Mouse (Mus musculus): ENCODE measurements around the gene Blm.

Gene Blm

DNA sequence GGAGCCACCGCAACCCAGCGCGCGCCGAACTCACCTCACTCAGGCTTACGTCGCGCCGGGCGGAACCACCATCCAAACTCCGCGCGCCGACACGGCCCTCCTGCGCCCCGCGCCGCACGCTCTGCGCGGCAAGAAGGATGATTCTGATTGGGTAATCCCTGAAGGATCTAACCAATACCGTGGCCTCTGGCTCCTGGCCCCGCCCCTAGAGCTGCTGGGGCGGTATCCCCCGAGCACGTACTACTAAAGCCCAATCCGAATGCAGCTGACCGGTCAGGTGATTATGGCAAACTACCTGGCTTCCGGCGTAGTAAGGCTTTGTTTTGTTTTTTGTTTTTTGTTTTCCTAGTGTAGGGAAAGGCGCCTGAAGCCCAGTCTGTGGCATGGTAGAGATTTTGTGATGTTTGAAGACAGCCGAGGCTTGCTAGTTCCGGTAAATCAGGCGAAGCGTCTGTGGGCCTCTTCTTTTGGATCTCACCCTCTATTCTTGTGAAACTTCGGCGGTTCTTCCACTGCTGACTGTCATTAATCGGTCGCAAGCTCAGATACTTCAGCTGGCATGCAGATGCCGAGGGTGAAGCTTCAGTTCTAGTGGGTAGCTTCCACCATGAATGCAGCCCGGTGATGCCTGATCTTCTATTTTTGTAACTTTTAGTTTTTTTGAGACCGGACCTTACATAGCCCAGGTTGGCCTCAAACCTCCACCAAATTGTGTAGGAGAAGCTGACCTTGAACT lies at the start of gene Blm:
Blm (minus strand) TSS at position 111 of the 736 bp plus-strand sequence.
- CTCF ChIA-PET, result interaction anchor here (1.2 kb wide), 1 partner anchor 8 kb away, joined by 6 read pairs; no protein-coding TSS in a partner anchor

DNA sequence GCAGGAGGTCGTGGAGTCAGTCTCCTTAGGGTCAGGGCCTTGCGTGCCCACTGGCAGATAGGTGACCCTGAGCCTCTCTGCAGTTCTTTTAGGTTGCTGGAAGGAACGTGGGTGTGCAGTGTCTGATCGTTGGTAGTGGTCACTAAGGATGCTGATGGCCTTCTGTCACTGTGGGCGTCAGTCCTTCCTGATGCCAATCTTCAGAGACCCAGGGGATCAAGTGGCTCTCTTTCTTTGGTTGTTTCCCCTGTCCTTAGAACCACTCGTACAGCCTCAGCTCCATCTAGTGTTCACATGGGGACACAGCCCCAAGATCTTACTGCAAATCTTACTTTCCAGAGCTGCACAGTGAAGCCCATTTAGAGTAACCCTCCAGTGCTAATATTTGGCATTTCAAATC lies 49.1 kb upstream of the Blm start:
- CTCF ChIA-PET, result no interaction called here

DNA sequence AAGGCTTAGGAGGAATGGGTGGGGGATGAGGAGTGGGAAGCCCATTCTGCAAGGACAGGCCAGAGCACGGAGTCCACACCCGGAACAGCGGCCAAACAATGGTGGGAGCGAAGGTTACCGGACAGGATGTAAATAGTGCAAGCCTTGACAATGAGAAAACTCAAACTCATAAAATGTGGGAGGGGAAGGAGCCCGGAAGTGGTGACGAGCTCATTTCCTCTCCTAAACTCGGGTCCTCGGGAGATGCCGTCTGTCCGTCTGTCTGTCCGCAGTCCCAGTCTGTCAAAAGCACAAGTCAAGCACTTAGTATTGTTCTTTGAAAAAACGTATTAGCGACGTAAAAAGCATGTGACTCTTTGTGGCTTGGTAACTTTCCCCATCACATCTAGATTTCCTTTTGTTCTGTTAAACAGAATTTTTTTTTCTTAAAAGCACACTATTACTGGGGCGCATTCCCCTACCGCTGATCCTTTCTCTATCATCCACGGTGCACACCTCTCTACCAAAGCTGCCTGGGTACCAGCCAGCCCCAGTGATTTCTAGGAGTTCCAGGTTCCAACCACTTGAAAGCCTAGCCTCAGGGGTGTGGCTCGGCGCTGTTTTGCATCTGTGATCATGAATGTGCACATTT lies 48.0 kb upstream of the Blm start:
- CTCF ChIA-PET, result interaction anchor here (0.6 kb wide), 1 partner anchor 134 kb away, joined by 22 read pairs; no protein-coding TSS in a partner anchor

DNA sequence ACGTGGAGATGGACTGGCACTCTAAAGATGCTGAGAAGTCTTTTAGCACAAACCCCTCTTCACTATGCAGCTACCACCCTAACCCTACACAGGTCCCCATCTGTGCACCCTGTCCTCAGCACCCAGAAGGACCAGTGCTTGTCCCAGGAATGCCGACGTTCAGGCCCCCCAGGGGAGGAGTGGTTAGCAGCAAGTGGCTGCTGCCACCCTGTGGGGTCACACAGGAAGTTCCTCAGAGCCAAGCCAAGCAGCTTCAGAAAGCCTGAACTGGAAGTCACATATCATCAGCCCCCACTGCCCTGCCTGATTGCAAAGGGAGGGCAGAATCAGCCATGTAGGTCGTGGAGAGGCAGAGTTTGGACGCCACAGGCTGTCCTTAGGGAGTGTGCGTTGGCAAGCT lies 45.4 kb upstream of the Blm start:
- CTCF ChIA-PET, result no interaction called here

DNA sequence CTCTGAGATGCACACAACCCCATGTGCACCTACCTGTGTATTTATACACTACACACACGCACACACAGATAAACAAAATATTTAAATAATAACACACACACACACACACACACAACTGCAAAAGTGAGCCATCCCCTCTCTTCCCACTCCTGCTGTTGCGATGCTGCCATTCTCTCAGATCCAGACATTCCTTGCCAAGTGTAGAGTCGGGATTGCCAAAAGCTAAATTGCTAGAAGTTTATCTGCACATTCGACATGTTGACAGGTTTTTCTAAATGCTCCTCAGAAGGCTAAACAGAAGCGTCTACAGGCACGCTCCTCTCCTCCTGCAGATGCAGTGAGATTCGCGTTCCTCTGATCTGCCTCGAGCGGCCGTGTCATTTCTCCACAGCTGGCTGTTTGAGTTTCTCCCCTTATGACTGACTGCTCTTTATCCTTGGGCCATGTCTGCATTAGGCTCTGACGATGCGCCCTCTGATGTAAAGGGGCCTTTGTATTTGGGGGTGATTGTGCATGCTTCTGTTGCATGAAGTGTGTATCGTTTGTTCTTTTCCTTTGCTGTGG lies 42.6 kb upstream of the Blm start:
- CTCF ChIA-PET, result no interaction called here

DNA sequence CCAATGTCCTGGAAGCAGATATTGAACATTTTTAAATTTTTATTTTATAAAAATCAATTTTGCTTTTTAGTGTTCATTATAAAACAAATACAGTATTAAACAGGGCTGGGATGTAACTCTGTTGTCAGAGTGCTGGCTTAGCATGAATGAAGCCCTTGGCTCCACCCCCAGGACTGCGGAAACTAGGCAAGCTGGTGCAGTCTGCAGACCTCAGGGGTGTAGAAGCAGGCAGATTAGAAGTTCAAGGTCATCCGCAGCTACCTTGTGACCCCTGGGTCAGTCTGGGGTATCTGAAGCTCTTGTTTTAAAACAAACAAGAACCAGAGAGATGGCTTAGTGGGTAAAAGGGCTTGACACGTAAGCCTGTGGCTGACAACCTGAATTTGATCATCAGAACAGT lies 41.7 kb upstream of the Blm start:
- CTCF ChIA-PET, result no interaction called here

DNA sequence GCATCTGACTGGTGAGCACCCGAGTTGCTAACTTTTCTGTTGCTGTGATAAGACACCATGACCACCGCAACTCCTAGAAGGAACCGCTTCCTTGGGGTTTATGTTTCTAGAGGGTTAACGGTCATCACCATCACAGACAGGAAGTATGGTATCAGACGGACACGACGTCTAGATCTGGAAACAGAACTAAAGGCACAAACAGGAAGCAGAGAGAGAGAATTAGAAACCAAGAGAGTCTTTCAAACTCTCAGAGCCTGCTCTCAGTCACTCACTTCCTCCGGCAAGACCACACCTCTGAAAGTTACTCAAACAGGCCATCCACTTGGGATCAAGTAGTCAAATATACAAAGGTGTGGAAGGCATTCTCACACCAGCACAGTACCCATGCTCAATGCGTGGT lies 40.8 kb upstream of the Blm start:
- CTCF ChIA-PET, result no interaction called here

DNA sequence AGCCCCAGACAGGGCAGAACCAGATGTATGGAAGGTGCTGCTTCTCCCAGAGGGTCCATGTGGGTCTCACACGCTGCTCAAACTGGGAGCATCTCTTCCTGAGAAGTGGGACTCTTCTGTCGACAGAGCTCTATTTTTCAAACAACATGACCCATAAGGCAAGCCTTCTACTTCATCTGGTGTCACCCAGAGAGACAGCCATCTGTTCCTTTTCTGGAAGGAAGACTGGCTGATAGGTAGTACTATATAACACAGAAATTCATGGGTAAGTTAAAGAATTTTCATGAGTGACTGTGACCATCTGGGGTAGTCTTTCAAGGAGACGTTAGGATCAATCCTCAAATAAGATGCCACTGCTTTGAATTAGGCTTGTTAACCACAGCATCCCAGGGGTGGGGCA lies 38.2 kb upstream of the Blm start:
- CTCF ChIA-PET, result no interaction called here

DNA sequence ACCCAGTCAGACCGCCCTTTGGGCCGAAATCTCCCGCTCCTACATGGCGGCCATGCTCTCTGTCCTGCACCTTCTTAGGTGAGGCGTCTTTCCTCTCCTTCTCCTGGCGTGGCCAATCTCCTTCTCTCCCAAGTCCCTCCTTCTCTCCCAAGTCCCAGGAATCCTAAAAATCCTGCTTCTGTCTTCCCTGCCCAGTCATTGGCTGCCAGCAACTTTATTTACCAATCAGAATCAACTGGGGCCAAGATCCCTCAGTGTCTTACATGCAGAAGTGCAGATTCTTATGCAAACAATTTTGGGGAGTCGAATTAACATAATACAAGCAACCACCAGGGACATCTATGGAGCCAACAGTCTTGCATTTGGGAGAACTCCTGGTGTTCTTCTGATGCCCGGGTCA lies 33.1 kb upstream of the Blm start:
- CTCF ChIA-PET, result no interaction called here

DNA sequence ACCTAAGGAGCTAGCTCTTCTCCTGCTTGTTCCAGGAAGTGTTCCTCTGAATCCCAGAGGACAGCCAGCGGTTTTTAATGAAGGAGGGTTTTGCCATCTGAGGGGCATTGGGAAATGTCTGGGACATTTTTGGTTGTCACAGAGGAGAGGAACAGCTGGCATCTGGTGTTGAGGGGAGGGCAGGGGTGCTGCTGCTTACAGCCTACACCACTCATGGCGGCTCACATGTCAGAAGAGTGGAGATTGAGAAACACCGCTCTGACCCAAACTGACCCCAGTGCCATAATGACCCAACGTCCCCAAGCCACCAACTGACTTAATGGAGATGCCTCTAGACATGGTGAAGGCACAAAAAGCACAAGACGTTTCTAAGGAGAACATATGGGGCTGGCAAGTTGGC lies 27.0 kb upstream of the Blm start:
- CTCF ChIA-PET, result no interaction called here

DNA sequence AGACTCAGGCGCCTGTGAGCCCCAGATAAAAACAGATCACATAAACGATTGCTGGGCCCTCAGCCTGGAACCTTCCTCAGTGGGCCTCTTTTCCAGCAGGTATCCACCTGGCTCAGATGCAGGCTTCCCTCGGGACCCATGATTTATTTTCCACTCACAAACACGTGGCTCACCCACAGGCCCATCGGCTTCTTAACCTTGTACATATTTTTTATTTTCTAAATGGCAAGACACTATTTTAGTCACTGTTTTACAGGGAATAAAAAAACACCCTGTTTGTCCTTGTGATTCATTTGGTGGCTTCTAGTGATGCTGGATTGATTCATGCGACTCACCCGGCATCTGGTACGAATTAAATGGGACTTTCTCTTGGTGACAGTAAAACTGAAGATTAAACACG lies 26.4 kb upstream of the Blm start:
- CTCF ChIA-PET, result no interaction called here

DNA sequence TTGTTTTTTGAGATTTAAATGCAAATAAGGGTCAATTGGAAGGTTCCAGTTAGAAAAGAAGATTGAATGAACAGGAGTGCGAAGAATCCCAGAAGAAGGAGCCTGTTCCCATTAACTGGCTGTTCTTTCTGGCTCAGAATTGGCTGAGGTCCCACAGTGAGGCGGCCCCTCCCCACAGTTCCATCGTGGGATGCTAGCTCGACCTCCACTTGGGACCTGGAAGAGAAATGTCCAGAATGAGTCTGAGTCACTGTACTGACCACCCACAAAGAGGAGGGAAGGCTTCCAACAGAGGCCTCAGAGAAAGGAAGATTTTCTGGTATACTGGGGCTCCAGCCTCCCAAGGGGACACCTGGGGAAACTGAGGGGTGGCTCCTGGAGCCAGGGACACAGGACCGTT lies 23.7 kb upstream of the Blm start:
- CTCF ChIA-PET, result interaction anchor here (0.7 kb wide), 1 partner anchor 91 kb away, joined by 4 read pairs; no protein-coding TSS in a partner anchor

DNA sequence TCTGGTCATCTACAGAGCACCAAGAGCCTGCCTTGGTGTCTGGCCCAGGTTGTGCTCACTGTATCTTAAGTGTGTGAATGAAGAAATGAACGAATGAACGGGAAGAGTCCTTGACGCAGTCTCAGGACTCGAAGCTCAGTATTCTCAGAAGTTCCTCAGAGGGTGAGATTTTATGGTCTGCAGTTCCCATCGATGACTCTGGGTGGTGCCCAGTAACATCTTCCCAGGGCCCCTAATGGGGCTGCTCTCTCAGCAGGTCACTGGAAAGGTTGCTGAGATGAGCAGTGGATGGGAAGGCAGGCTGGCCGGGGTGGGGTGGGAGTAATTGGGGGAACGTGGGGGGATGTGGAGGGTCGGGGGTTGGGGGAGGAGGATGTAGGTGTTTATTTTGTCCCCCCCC lies 23.2 kb upstream of the Blm start:
- CTCF ChIA-PET, result interaction anchor here (0.6 to 0.7 kb wide), 2 partner anchors 92 to 178 kb away, joined by 3 to 4 read pairs; no protein-coding TSS in a partner anchor

DNA sequence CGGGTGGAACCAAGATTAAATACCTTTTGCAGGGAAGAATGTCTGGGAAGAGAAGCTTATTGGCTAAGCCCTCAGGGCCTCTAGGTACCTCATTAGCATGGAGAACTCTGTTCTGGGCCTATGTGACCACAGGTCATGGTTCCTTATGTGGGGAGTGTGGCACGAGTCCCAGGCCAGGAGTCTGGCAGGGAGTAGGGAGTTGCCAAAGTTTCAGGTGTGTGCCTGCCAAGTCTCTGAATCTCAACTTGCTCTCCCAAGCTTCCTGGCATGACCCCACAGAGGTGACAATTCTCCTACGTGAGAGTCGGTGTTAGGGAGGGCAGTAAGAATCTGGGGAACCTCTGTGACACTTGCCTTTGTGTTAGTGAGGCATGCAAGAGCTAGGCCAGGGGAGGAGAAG lies 22.2 kb upstream of the Blm start:
- CTCF ChIA-PET, result no interaction called here

DNA sequence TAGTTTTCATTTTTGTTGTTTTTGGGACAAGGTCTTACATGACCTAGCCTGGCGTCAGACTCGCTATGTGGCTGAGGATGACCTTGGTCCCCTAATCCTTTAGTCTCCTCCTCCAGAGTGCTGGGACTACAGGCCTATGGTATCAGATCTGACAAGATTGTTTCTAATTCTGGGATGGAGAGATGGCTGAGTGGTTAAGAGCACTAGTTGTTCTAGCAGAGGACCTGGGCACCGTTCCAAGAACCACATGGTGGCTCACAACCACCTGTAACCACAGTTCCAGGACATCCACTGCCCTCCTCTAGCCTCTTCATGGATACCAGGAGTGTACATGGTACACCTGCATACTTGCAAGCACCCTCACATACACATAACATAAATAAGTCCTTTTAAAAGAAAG lies 21.2 kb upstream of the Blm start:
- CTCF ChIA-PET, result no interaction called here

DNA sequence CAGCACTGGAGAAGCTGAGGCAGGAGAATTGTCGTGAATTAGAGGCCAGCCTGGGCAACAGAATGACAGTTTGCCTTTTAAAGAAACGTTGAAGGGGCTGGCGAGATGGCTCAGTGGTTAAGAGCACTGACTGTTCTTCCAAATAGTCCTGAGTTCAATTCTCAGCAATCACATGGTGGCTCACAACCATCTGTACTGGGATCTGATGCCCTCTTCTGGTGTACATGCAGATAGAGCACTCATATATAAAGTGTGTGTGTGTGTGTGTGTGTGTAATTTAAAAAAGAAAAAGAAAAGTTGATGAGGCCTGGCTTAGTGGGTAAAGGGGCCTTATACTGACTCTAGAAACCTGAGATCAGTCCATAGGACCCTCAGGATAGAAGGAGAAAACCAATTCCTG lies 20.2 kb upstream of the Blm start:
- CTCF ChIA-PET, result interaction anchor here (0.6 kb wide), 2 partner anchors 15 to 502 kb away, joined by 4 to 21 read pairs; no protein-coding TSS in a partner anchor

DNA sequence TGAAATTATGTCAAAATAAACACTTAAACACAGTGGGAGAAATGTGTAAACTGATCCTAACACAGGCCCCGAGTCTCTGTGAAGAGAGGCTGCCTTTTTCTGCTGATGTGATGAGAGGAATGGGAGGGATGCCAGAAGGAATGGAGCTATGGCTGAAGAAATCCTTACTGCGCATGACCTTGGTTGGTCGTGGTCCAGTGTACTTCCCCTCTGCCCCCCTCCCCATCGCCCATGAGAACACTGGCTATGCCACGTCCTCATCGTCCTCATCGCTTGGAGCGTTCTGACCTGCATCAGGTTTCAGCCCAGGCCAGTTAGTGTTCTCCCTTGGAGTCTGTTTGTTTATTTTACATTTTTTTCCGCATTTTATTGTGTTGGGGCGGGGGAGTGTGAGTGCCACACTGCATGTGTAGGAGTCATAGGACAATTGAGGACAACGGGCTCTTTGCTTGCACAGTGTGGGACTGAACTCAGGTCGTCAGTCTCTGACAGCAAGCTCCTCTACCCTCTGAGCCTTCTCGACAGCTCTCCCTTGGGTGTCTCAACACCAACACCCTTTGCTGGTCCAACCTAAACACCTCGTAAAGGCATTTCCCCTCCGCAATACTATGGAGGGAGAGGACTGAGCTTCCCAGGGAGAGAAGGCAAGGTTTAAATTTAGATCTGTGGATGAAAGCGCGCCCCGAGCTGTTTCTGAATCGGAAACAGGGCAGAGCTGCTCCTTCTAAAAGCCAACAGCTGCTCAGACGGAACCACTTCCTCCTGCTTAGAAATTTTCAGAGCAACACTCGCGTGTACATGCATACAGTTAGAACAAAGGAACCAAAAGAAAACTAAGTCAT lies 19.5 kb upstream of the Blm start:
- CTCF ChIA-PET, result interaction anchor here (0.6 to 0.7 kb wide), 2 partner anchors 10 to 677 kb away, joined by 3 read pairs; no protein-coding TSS in a partner anchor

DNA sequence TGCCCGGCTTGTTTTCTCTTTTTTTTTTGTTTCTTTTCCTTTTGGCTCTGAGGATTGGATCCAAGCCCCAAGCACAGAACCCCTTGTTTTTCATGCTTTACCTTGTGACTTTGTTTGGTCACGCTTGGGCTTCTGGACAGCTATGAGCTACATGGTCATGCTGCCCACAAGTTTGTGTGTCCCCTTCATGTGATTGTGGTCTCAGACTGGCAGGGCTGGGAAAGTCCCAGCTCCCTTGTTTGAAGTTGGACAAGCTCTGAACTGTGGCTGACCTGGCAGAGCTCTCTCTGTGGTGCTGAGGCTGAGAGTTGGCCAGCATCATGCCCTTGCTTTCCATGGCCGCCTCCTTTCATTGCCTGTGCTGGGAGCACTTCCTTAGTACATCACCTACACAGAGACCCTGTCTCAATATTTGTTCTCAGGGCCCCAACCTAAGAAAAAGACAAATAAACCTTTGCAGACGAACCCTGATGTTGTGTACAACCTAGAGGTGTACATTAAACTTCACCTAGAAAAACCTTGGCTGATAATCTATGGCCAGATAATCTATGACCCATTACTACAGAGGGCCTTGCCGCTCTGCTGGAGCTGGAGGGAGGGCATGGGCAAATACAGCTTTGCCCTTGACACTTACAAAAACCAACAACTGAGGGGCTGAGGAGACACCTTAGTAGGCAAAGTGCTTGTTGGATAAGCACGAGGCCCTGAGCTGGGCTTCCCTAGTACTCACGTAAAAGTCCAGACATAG lies 13.8 kb upstream of the Blm start:
- CTCF ChIA-PET, result interaction anchor here (0.6 kb wide), 1 partner anchor 17 kb away, joined by 4 read pairs; no protein-coding TSS in a partner anchor

DNA sequence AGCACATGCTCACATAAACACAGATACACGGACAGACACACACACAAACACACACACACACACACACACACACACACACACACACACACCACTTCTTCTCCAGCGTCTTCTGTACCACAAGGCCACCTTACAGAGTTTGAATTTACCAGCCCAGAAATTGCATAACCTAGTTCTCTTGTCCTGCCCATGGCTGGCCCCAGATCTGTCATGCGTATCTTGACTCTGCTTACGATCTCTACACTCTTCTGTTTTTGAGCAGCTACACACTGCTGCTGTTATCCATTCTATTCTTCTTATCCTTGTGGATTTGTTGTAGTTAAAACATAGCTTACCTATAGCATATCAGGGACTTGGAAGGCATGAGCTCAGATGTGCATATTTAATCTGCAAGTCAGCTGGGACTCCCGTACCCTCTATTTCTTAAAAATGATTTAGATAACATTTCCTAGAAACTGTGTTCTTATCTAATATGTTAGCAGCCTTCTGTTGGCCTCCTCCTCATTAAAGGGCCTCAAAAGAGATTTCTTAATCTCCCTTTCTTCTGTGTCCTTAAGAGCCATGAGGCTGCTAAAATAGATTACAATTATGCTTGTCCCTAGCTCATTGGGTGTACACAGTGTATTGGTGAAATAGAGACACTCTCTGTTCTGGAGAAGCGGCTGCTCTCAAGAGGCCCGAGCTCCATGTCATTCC lies 7.4 kb upstream of the Blm start:
- CTCF ChIA-PET, result interaction anchor here (1.3 kb wide), 1 partner anchor 8 kb away, joined by 6 read pairs; the partner anchor contains the start of gene Blm

DNA sequence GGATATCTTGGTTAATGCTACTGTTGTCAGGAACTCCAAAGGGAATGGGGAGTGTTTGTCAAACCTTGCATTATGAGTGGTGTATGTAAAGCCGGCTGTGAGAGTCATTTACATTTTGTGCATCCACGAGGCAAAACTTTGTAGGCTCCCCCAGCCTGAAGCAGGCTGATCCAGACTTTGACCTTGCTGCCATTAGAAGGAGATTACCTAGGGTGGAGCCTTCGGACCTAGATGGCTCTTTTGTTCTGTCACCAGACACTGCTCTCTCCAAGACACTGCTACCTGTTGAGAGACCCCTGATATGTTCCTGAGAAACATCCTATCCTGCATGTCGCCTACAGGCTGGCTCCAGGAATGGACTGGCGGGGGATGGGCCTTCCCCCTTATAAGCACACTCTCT lies 4.7 kb upstream of the Blm start:
- CTCF ChIA-PET, result no interaction called here

All from spleen, embryonic (tissue).